In the genomic region with DNA sequence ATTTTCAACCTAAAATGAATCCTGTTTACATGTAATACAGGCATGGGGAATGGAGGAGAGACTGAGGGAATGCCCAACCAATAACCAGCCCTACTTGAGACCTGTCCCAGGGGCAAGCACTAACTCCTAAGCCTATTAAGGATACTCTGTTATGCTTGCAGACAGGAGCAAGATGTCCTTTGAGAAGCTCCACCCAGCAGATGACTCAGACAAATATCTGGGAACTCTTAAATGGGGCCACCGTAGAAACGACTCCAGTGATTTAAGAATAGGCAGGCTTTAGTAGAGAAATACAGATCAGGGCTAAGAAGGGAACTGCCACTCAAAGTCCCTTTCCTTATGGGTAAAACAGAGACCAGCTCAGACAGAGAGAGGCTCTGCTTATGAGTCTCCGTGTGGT, we compare ENCODE assay signal across 23 mouse cellular contexts.
DNase-seq lines count a peak whose midpoint lies in the region; ATAC-seq lines count a peak whose summit lies in the region.
"Had no signal": no experiment of that assay in that cellular context is flagged by ENCODE, and none has a peak within 500 bp of the region (broad histone marks: within the 10 kb centered on the region; RNA-seq: fewer than 3 reads in every experiment).

No protein-coding gene starts in this region.

- no peak overlapping the region for H3K4me2 ChIP-seq in heart, embryonic 13.5 days
- H3K4me2 ChIP-seq in heart, embryonic 12.5 days = no peak overlapping the region
- H3K4me2 ChIP-seq: embryonic facial prominence, embryonic 12.5 days; forebrain, embryonic 15.5 days; hindbrain, embryonic 15.5 days had no signal

- DNase-seq in adrenal gland, adult 2 months = peak; percentile 29
- no peak for DNase-seq in adrenal gland, postnatal 36 days
- peak; percentile 48 to 58 for DNase-seq in heart, adult 18-20 months
- no peak for DNase-seq in heart, postnatal 36 days
- DNase-seq in adipocyte (ENCODE audit: low spot score) = peak; percentile 17
- no peak for DNase-seq in urinary bladder, adult 18-20 months (ENCODE audit: low spot score in 2 of 2)
- DNase-seq: adrenal gland, adult 8-10 months; B cell, adult 2 months; cerebellum, adult 11 months; cerebellum, adult 8-10 months; cerebellum, postnatal 25 days; gastrocnemius, postnatal 14 days; kidney, adult 8-10 months had no signal

- H3K9me3 ChIP-seq in heart, embryonic 13.5 days = no peaks in the 10 kb centered on the region
- H3K9me3 ChIP-seq in heart, embryonic 12.5 days (replicated peaks) = no peaks in the 10 kb centered on the region
- H3K9me3 ChIP-seq: embryonic facial prominence, embryonic 12.5 days; forebrain, embryonic 15.5 days; G1E; hindbrain, embryonic 15.5 days had no signal

- intact Hi-C loops in heart, postnatal 36 days (cut with DNase I) = loop anchor here (5.0 kb wide), 1 partner anchor 39 kb away; no protein-coding TSS in a partner anchor

- 36% methylated on average over 3 of the region's 3 CpGs for WGBS in heart, embryonic 13.5 days
- 46% methylated on average over 3 of the region's 3 CpGs for WGBS in heart, embryonic 12.5 days

- H3K4me1 ChIP-seq in heart, embryonic 13.5 days = peaks cover 64% of the 10 kb centered on the region
- H3K4me1 ChIP-seq in heart, embryonic 12.5 days (replicated peaks) = peaks cover 55% of the 10 kb centered on the region

- no peaks in the 10 kb centered on the region for H3K27me3 ChIP-seq in heart, embryonic 13.5 days (replicated peaks)
- no peaks in the 10 kb centered on the region for H3K27me3 ChIP-seq in heart, embryonic 12.5 days (replicated peaks)
- H3K27me3 ChIP-seq: embryonic facial prominence, embryonic 12.5 days; forebrain, embryonic 15.5 days; hindbrain, embryonic 15.5 days; Patski had no signal

- ATAC-seq in heart, embryonic 13.5 days (ENCODE audit: extremely low read depth, insufficient number of reproducible peaks, low FRiP score, low TSS enrichment) = no peak
- no peak for ATAC-seq in heart, embryonic 12.5 days (ENCODE audit: insufficient number of reproducible peaks, low FRiP score)
- ATAC-seq: activated CD4-positive, CD25-positive, alpha-beta regulatory T cell, adult 4 months; CD4-positive, CD25-positive, alpha-beta regulatory T cell, adult 4 months; forebrain, embryonic 15.5 days; intestine, embryonic 16.5 days; Patski had no signal

- H3K36me3 ChIP-seq in heart, embryonic 13.5 days = no peaks in the 10 kb centered on the region
- H3K36me3 ChIP-seq in heart, embryonic 12.5 days = no peaks in the 10 kb centered on the region
- H3K36me3 ChIP-seq: embryonic facial prominence, embryonic 12.5 days; forebrain, embryonic 15.5 days; G1E; hindbrain, embryonic 15.5 days had no signal

- H3K9ac ChIP-seq in heart, embryonic 13.5 days = no peak overlapping the region
- H3K9ac ChIP-seq in heart, embryonic 12.5 days = no peak overlapping the region
- H3K9ac ChIP-seq: embryonic facial prominence, embryonic 12.5 days; forebrain, embryonic 15.5 days; hindbrain, embryonic 15.5 days had no signal

- H3K27ac ChIP-seq in heart, embryonic 13.5 days (replicated peaks) = 0 out of 2 replicates have a peak overlapping the region, but pooled peaks have one; percentile 20
- H3K27ac ChIP-seq in heart, embryonic 12.5 days (ENCODE audit: poor library complexity, severe bottlenecking) = no peak overlapping the region
- H3K27ac ChIP-seq: embryonic facial prominence, embryonic 12.5 days; hindbrain, embryonic 15.5 days had no signal

- no peak overlapping the region for H3K4me3 ChIP-seq in heart, embryonic 13.5 days
- H3K4me3 ChIP-seq in heart, embryonic 12.5 days = no peak overlapping the region
- H3K4me3 ChIP-seq: embryonic facial prominence, embryonic 12.5 days; forebrain, embryonic 15.5 days; hindbrain, embryonic 15.5 days had no signal

Comparison
In these comparisons a context has a peak if more than half of its experiments do, and no peak if none do; other contexts are left out.
1. DNase-seq: peak in adrenal gland, adult 2 months (single experiment), heart, adult 18-20 months (2 of 2) and adipocyte (single experiment); none in adrenal gland, postnatal 36 days (0 of 2), heart, postnatal 36 days (0 of 2) and urinary bladder, adult 18-20 months (0 of 2).